Mouse (Mus musculus) heart, adult 2 months (tissue): ENCODE results near the gene Crb1.

Experiments used
- CTCF ChIP-seq: fragments of 200-600 bp; IDR thresholded peaks from 2 replicates; pipeline ENCODE4 v1.8.1; 2022; ENCODE audit warnings: antibody characterized with exemption, mild to moderate bottlenecking, moderate library complexity
- EP300 ChIP-seq: fragments of 200-500 bp; IDR thresholded peaks from 2 replicates; pipeline ENCODE4 v1.6.1; 2011; ENCODE audit warnings: low read depth, low read length, control low read depth; ENCODE audit not compliant: insufficient read depth
- POLR2A ChIP-seq: fragments of 200-500 bp; IDR thresholded peaks from 2 replicates; pipeline ENCODE4 v1.6.1; 2011; ENCODE audit warnings: mild to moderate bottlenecking, low read depth, low read length, control low read depth; ENCODE audit not compliant: insufficient read depth

GRCm38 (mm10) chr1:139232636-139233035 is 144.3 kb downstream of the Crb1 start:
- TF ChIP-seq POLR2A (no peak), CTCF (no peak), EP300 (no peak)
